Comparison of ENCODE assay signal across 9 mouse cellular contexts in the genomic region with DNA sequence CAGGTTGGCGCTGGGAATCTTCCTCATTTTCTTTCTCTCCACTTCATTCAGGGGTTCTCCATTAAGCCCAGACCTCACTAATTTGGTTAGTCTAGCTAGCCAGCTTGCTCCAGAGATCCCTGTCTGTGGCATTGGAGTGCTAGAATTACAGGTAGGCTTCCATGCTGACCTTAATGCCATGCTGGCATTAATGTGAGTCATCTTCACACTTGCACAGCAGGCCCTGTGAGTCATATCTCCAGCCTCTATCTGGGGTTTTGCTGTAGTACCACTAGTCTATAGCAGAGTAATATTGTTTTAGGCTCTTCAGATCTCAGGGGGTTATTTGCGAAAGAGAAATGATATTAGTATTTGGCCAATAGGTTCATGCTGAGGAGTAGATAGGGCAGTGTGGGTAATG.
"Had no signal": no experiment of that assay in that cellular context is flagged by ENCODE, and none has a peak within 500 bp of the region (broad histone marks: within the 10 kb centered on the region; RNA-seq: fewer than 3 reads in every experiment).

No protein-coding gene starts in this region.

- DNase-seq: kidney, postnatal 10 days; kidney, postnatal 36 days; left cerebral cortex, postnatal 4 days; liver, postnatal 0 days; lung, embryonic 14.5 days; retina, postnatal 1 day; right cerebral cortex, postnatal 25 days; thymus, adult 18-20 months; thymus, postnatal 36 days had no signal
